Mouse (Mus musculus) central nervous system, embryonic 11.5 days (tissue): Measurements from ENCODE around the gene N4bp1. TPM values are rescaled to one million over a fixed set of nuclear protein-coding genes. Genes with fewer than 3 reads are reported as not detected.

Experiments used
- polyA plus RNA-seq: library from polyadenylated mRNA; depleted of rRNA; stranded (reverse); fragments of >200 nt; gene quantifications from 2 replicates; pipeline ENCODE4 v1.2.3, GENCODE M21; 2012; rRNA removed

The N4bp1 gene
- polyA plus RNA-seq = 15.0 and 19.2 TPM in 2 replicates

GRCm38 (mm10) chr8:86884489-86885463, at the start of gene N4bp1:
N4bp1 (minus strand) TSS chr8:86885258.

Other genes starting within 250 kb of the N4bp1 start
- gene Gm10638, start 139.6 kb downstream of the N4bp1 start, polyA plus RNA-seq = 2.0 and 3.5 TPM in 2 replicates
- gene Siah1a, start 139.3 kb downstream of the N4bp1 start, polyA plus RNA-seq = 33.9 and 49.4 TPM in 2 replicates